Mouse (Mus musculus) CD8-positive naive resting alpha-beta T cell, adult 2 months (primary cell): Measurements from ENCODE around the gene Crk.

Experiments
- DNase-seq, 2 experiments: peaks; one replicate each; pipeline ENCODE4 v3.0.0; 2022; ENCODE audit warnings: low read depth in 2 of 2, low spot score in 2 of 2

Crk gene

GRCm38 (mm10) chr11:75655621-75656545, 23.2 kb upstream of the Crk start:
- DNase-seq: peak; percentile 12 to 40

- no peak for DNase-seq
These were observed 22.2 kb upstream of the Crk start for GRCm38 (mm10) chr11:75656621-75657590.

GRCm38 (mm10) chr11:75657841-75658240, 21.2 kb upstream of the Crk start:
- DNase-seq: no peak

GRCm38 (mm10) chr11:75658311-75658710, 20.7 kb upstream of the Crk start:
- DNase-seq: no peak

GRCm38 (mm10) chr11:75658996-75659750, 19.9 kb upstream of the Crk start:
- no peak for DNase-seq

- no peak for DNase-seq
These were observed 18.9 kb upstream of the Crk start for GRCm38 (mm10) chr11:75660081-75660590.

GRCm38 (mm10) chr11:75660941-75661800, 17.9 kb upstream of the Crk start:
- DNase-seq: no peak

GRCm38 (mm10) chr11:75662131-75662530, 16.9 kb upstream of the Crk start:
- no peak for DNase-seq

- no peak for DNase-seq
These were observed 12.8 kb upstream of the Crk start for GRCm38 (mm10) chr11:75666296-75666695.

GRCm38 (mm10) chr11:75668621-75669020, 10.4 kb upstream of the Crk start:
- no peak for DNase-seq

GRCm38 (mm10) chr11:75669176-75669852, 9.7 kb upstream of the Crk start:
- no peak for DNase-seq

- DNase-seq: no peak
These were observed 9.2 kb upstream of the Crk start for GRCm38 (mm10) chr11:75669853-75670200.

- DNase-seq: no peak
These were observed 7.5 kb upstream of the Crk start for GRCm38 (mm10) chr11:75671426-75672180.

- no peak for DNase-seq
These were observed 5.6 kb upstream of the Crk start for GRCm38 (mm10) chr11:75673411-75673810.

GRCm38 (mm10) chr11:75674875-75675274, 4.2 kb upstream of the Crk start:
- DNase-seq: no peak

GRCm38 (mm10) chr11:75677881-75678746, 945 bp upstream of the Crk start:
- no peak for DNase-seq

- DNase-seq: peak; percentile 30 to 47
These were observed 546 bp downstream of the Crk start for GRCm38 (mm10) chr11:75679439-75680171.
